Mouse (Mus musculus): ENCODE results near the gene Wbp1. TPM values are rescaled to one million over a fixed set of nuclear protein-coding genes. Genes with fewer than 3 reads are reported as not detected.

The Wbp1 gene
- polyA plus RNA-seq, 1 experiment from 2014 or later = 91.3 TPM

- Histone ChIP-seq H3K9ac (no peak overlapping the region), H3K4me1 (replicated peaks) (peaks cover 54% of the 10 kb centered on the region), H3K4me2 (no peak overlapping the region), H3K27ac (ENCODE audit: poor library complexity, severe bottlenecking) (no peak overlapping the region), H3K9me3 (replicated peaks) (no peaks in the 10 kb centered on the region), H3K4me3 (no peak overlapping the region), H3K36me3 (no peaks in the 10 kb centered on the region; the same call in 1 of the 2 replicates), H3K27me3 (replicated peaks) (peaks cover 2% of the 10 kb centered on the region; the same call in 1 of the 2 replicates)
- 87% methylated on average over 8 of the region's 8 CpGs for whole genome bisulfite sequencing
- ATAC-seq (ENCODE audit: insufficient number of reproducible peaks, low FRiP score) = no peak
These were observed 18.7 kb upstream of the Wbp1 start for GRCm38 (mm10) chr6:83140044-83140443.

- H3K27me3 ChIP-seq (replicated peaks) = peaks cover 11% of the 10 kb centered on the region; the same call in 1 of the 2 replicates
- H3K4me3 ChIP-seq = peak overlapping the region; percentile 68
- WGBS = 2% methylated on average over 11 of the region's 11 CpGs
- H3K36me3 ChIP-seq = no peaks in the 10 kb centered on the region; the same call in 1 of the 2 replicates
- H3K27ac ChIP-seq (ENCODE audit: poor library complexity, severe bottlenecking) = peak overlapping the region; percentile 100
- H3K4me2 ChIP-seq = peak overlapping the region; percentile 85
- H3K9me3 ChIP-seq (replicated peaks) = no peaks in the 10 kb centered on the region
- H3K9ac ChIP-seq = peak overlapping the region; percentile 92
- ATAC-seq (ENCODE audit: insufficient number of reproducible peaks, low FRiP score) = peak; percentile 50; the same call in 1 of the 2 replicates
- peaks cover 53% of the 10 kb centered on the region for H3K4me1 ChIP-seq (replicated peaks)
These were observed 16.7 kb upstream of the Wbp1 start for GRCm38 (mm10) chr6:83138056-83138455.

- Histone ChIP-seq H3K27me3 (replicated peaks) (peaks cover 11% of the 10 kb centered on the region; the same call in 1 of the 2 replicates), H3K4me3 (peak overlapping the region; percentile 68), H3K36me3 (no peaks in the 10 kb centered on the region; the same call in 1 of the 2 replicates), H3K27ac (ENCODE audit: poor library complexity, severe bottlenecking) (peak overlapping the region; percentile 100), H3K4me1 (replicated peaks) (peaks cover 48% of the 10 kb centered on the region), H3K4me2 (peak overlapping the region; percentile 85), H3K9ac (peak overlapping the region; percentile 92), H3K9me3 (replicated peaks) (no peaks in the 10 kb centered on the region)
- WGBS = 1% methylated on average over 12 of the region's 12 CpGs
- ATAC-seq (ENCODE audit: insufficient number of reproducible peaks, low FRiP score) = peak; percentile 85
These were observed 16.2 kb upstream of the Wbp1 start for GRCm38 (mm10) chr6:83137576-83137950.

- Histone ChIP-seq H3K27me3 (replicated peaks) (peaks cover 11% of the 10 kb centered on the region; the same call in 1 of the 2 replicates), H3K27ac (ENCODE audit: poor library complexity, severe bottlenecking) (peak overlapping the region; percentile 100), H3K4me3 (peak overlapping the region; percentile 68), H3K36me3 (no peaks in the 10 kb centered on the region; the same call in 1 of the 2 replicates), H3K4me2 (peak overlapping the region; percentile 85), H3K9ac (peak overlapping the region; percentile 92), H3K4me1 (replicated peaks) (peaks cover 43% of the 10 kb centered on the region), H3K9me3 (replicated peaks) (no peaks in the 10 kb centered on the region)
- ATAC-seq (ENCODE audit: insufficient number of reproducible peaks, low FRiP score) = peak; percentile 83
- 1% methylated on average over 25 of the region's 26 CpGs for WGBS
These were observed 15.7 kb upstream of the Wbp1 start for GRCm38 (mm10) chr6:83136881-83137575.

- H3K27ac ChIP-seq (ENCODE audit: poor library complexity, severe bottlenecking) = peak overlapping the region; percentile 100
- peaks cover 37% of the 10 kb centered on the region for H3K4me1 ChIP-seq (replicated peaks)
- H3K36me3 ChIP-seq = no peaks in the 10 kb centered on the region; the same call in 1 of the 2 replicates
- no peak for ATAC-seq (ENCODE audit: insufficient number of reproducible peaks, low FRiP score)
- H3K9ac ChIP-seq = peak overlapping the region; percentile 92
- H3K4me2 ChIP-seq = peak overlapping the region; percentile 85
- peak overlapping the region; percentile 68 for H3K4me3 ChIP-seq
- peaks cover 11% of the 10 kb centered on the region; the same call in 1 of the 2 replicates for H3K27me3 ChIP-seq (replicated peaks)
- 21% methylated on average over 5 of the region's 5 CpGs for WGBS
- H3K9me3 ChIP-seq (replicated peaks) = no peaks in the 10 kb centered on the region
These were observed 15.0 kb upstream of the Wbp1 start for GRCm38 (mm10) chr6:83136291-83136880.

GRCm38 (mm10) chr6:83135571-83136161 is 14.3 kb upstream of the Wbp1 start:
- Histone ChIP-seq H3K9me3 (replicated peaks) (no peaks in the 10 kb centered on the region), H3K4me1 (replicated peaks) (peaks cover 34% of the 10 kb centered on the region), H3K4me3 (peak overlapping the region; percentile 68), H3K4me2 (peak overlapping the region; percentile 85), H3K27ac (ENCODE audit: poor library complexity, severe bottlenecking) (no peak overlapping the region), H3K9ac (peak overlapping the region; percentile 92), H3K27me3 (replicated peaks) (peaks cover 11% of the 10 kb centered on the region; the same call in 1 of the 2 replicates), H3K36me3 (no peaks in the 10 kb centered on the region; the same call in 1 of the 2 replicates)
- 7% methylated on average over 37 of the region's 37 CpGs for WGBS
- ATAC-seq (ENCODE audit: insufficient number of reproducible peaks, low FRiP score) = no peak

GRCm38 (mm10) chr6:83134951-83135513 is 13.7 kb upstream of the Wbp1 start, which contains the start of gene Rtkn:
TSS of gene Rtkn (plus strand) at chr6:83135463.
- Histone ChIP-seq H3K9ac (peak within 1 kb of the TSS; percentile 92), H3K27ac (ENCODE audit: poor library complexity, severe bottlenecking) (peak within 1 kb of the TSS; percentile 100), H3K4me1 (replicated peaks) (peaks cover 34% of the 10 kb centered on the region), H3K9me3 (replicated peaks) (no peaks in the 10 kb centered on the region), H3K4me2 (peak within 1 kb of the TSS; percentile 85), H3K4me3 (peak within 1 kb of the TSS; percentile 68), H3K36me3 (no peaks in the 10 kb centered on the region; the same call in 1 of the 2 replicates), H3K27me3 (replicated peaks) (peaks cover 11% of the 10 kb centered on the region; the same call in 1 of the 2 replicates)
- no peak for ATAC-seq (ENCODE audit: insufficient number of reproducible peaks, low FRiP score)
- WGBS = 66% methylated on average over 7 of the region's 7 CpGs

- WGBS = 70% methylated on average over 3 of the region's 3 CpGs
- H3K36me3 ChIP-seq = no peaks in the 10 kb centered on the region; the same call in 1 of the 2 replicates
- H3K4me1 ChIP-seq (replicated peaks) = peaks cover 32% of the 10 kb centered on the region
- no peak overlapping the region for H3K9ac ChIP-seq
- H3K4me3 ChIP-seq = no peak overlapping the region
- H3K4me2 ChIP-seq = no peak overlapping the region
- H3K27ac ChIP-seq (ENCODE audit: poor library complexity, severe bottlenecking) = no peak overlapping the region
- no peak for ATAC-seq (ENCODE audit: insufficient number of reproducible peaks, low FRiP score)
- H3K27me3 ChIP-seq (replicated peaks) = peaks cover 11% of the 10 kb centered on the region; the same call in 1 of the 2 replicates
- H3K9me3 ChIP-seq (replicated peaks) = no peaks in the 10 kb centered on the region
These were observed 12.9 kb upstream of the Wbp1 start for GRCm38 (mm10) chr6:83134226-83134625.

- H3K27me3 ChIP-seq (replicated peaks) = peaks cover 11% of the 10 kb centered on the region; the same call in 1 of the 2 replicates
- no peak overlapping the region for H3K27ac ChIP-seq (ENCODE audit: poor library complexity, severe bottlenecking)
- no peak for ATAC-seq (ENCODE audit: insufficient number of reproducible peaks, low FRiP score)
- 78% methylated on average over 9 of the region's 9 CpGs for WGBS
- H3K4me1 ChIP-seq (replicated peaks) = peaks cover 18% of the 10 kb centered on the region
- no peak overlapping the region for H3K9ac ChIP-seq
- H3K4me2 ChIP-seq = no peak overlapping the region
- H3K36me3 ChIP-seq = no peaks in the 10 kb centered on the region
- no peak overlapping the region for H3K4me3 ChIP-seq
- H3K9me3 ChIP-seq (replicated peaks) = no peaks in the 10 kb centered on the region
These were observed 11.0 kb upstream of the Wbp1 start for GRCm38 (mm10) chr6:83132176-83132919.

- H3K9ac ChIP-seq = no peak overlapping the region; the same call in 1 of the 2 replicates
- 73% methylated on average over 6 of the region's 6 CpGs for WGBS
- ATAC-seq (ENCODE audit: insufficient number of reproducible peaks, low FRiP score) = no peak
- H3K27ac ChIP-seq (ENCODE audit: poor library complexity, severe bottlenecking) = no peak overlapping the region
- H3K4me3 ChIP-seq = no peak overlapping the region
- peaks cover 16% of the 10 kb centered on the region for H3K4me1 ChIP-seq (replicated peaks)
- H3K9me3 ChIP-seq (replicated peaks) = no peaks in the 10 kb centered on the region
- no peak overlapping the region for H3K4me2 ChIP-seq
- no peaks in the 10 kb centered on the region for H3K36me3 ChIP-seq
- H3K27me3 ChIP-seq (replicated peaks) = peaks cover 11% of the 10 kb centered on the region; the same call in 1 of the 2 replicates
These were observed 10.2 kb upstream of the Wbp1 start for GRCm38 (mm10) chr6:83131469-83132034.

All from heart, embryonic 12.5 days (tissue).